Mouse (Mus musculus): Measurements from ENCODE around the gene Ppp2r5c.

DNA sequence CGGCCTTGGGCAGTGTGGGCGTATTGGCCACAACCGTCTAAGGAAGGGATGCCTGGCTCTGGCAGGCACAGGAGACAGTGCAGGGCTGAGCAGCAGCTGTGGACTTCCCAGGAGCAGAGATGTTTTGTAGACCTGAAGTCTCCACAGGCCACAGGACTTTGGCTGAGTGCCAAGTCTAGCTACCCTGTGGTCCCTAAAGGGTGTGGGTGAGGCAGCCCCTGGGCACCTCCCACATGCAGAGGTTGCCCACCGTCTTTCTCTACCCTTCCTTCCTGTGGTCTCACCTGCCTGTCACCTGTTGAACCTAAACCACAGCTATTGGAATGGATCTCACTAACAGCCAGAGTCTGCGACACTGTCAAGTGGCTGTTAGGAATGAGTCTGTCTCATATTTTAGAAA, 59.1 kb downstream of the Ppp2r5c start:
- TF ChIP-seq CTCF (IDR thresholded peaks at IDR 0.05; ENCODE audit: borderline replicate concordance, insufficient read depth, low read length) (no peak), POLR2A (IDR thresholded peaks at IDR 0.05; ENCODE audit: low read depth, low read length) (no peak)
